Mouse (Mus musculus): ENCODE measurements around the gene Krtap12-1.
"Not testable (repeated sequence)": the region's sequence is repeated elsewhere in the genome, so short reads cannot be mapped to it uniquely, and the experiment has no call there.

The Krtap12-1 gene

DNA sequence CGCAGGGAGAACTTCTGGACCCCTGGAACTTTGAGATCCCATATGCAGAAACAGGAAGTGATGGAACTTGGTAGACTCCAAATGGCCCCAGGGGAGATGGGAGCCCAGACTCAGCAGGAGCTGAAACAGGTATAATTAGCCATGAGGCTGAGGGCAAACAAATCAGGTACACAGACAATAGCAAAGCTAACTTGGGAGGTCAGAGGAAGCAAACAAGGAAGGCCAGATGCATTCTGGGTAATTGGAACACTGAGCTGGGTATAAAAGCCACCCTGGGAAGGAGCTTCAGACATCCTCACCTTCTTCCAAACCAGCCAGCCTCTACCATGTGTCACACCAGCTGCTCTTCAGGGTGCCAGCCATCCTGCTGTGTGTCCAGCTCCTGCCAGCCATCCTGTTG lies at the start of gene Krtap12-1:
Krtap12-1 (plus strand) TSS at position 301 of the 400 bp plus-strand sequence.
- DNase-seq (ENCODE audit: low spot score in 2 of 2), result not testable (repeated sequence)

DNA sequence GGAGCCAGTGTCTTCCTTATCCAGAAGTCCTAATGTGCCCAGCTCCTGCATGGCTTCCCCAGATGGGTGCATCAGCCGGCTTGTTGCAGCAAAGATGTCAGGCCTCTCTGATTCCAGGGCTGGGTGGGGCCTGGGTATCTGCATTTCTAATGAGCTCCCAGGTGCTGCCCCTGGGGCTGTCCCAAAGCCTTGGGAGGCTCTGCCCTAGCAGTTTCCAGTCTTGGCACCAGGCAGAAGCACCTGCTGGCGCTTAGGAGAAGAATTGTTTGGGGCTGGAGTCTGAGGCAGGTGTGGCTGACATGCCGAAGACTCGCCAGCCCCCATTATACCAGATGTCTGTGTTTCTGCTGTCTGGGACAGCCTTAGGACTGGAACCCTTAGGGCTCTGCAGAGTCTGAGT lies 49.7 kb upstream of the Krtap12-1 start:
- no peak for DNase-seq (ENCODE audit: low spot score in 2 of 2)

DNA sequence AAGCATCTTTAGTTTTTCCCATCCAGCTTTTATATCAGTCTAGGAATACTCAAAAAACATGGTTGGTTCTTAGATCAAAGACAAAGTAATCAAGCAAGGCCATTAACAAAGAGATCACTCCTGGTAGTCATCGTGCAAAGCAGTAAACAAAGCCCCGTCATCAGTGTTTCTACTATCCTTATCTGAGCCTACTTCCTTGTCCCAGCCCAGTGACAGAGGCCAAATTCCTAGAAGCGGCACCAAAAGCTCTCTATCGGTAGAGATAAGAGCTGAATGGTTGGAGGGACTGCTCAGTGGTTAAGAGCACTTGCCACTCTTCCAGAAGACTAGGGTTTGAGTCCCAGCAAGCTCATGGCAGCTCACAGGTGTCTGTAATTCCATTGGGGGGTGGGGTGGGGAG lies 48.9 kb upstream of the Krtap12-1 start:
- DNase-seq (ENCODE audit: low spot score in 2 of 2), result no peak

DNA sequence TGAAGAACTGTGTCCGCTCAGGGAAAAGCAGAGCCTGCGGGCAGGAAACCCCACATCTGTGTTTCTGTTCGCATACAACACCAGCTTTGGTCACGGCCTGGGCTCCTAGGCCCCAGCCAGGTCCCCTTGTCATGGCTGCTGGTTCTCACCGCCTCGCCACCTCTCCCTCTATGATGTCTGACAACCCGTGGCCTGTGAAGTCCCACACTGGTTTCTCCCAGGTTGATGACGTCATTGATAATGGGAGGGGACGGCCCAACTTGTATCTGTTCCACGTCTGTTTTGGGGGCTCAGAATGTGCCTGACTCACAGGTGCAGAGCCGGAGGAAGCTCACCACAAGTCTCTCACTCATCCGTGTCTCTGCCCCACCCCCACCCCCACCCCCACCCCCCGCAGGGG lies 46.6 kb upstream of the Krtap12-1 start:
- peak in 1 of 2 experiments; percentile 66 for DNase-seq (ENCODE audit: low spot score in 2 of 2)

DNA sequence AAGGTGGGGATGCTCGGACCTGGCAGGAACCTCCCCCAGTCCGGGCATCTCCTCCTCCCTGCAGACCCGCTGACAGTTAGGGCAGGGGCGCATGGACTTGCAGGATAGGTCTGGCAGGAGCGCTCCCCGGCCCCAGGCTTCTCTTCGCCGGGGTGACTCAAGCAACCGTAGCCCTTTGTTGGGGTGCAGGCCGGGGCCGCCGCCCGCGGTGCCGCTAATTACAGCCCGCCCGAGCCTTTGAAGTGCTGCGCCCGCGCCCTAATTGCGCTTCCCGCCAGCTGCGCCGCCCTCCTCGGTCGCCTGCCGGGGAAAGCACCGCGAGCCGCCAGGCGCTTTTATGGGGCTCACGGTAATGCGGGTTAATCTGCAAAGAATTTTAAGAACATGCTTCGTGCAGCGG lies 42.8 kb upstream of the Krtap12-1 start:
- DNase-seq (ENCODE audit: low spot score in 2 of 2), result peak in 1 of 2 experiments; percentile 26

DNA sequence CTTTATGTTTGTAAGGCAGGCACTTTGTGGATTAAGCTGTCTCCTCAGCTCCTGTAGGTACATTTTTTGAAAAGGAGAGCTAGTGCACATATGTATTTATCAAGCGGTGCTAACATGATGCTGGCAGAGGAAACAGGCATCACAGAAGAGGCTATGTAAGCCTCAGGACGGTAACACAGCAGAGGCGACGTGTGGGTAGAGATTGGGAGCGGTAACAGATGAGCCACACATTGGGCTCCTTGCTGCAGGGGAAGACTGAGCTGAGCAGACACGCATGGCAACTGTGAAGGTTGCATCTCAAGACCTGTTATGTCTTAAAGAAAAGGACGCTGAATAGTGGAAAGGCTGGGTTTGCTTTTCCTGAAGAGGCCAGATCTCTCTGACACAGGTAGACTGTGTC lies 37.4 kb upstream of the Krtap12-1 start:
- DNase-seq (ENCODE audit: low spot score in 2 of 2), result no peak

DNA sequence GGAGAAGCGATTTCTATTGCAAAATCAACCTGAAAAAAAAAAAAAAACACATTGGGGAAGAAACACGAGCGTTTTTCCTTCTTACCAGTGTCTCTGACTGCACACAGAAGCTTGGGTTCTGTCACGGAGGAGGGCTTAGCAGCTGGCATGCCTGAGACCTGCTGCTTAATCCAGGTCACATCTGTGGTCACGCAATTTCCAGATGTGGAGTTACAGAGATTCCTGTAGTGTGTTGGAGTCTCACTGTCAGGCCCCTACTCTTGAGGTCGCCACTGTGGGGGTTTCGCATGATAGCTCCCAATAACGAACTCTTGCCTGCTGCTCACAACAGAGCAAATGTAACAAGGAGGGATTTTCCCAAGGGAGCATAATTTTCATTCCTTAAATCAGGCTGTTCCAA lies 36.2 kb upstream of the Krtap12-1 start:
- DNase-seq (ENCODE audit: low spot score in 2 of 2), result no peak

DNA sequence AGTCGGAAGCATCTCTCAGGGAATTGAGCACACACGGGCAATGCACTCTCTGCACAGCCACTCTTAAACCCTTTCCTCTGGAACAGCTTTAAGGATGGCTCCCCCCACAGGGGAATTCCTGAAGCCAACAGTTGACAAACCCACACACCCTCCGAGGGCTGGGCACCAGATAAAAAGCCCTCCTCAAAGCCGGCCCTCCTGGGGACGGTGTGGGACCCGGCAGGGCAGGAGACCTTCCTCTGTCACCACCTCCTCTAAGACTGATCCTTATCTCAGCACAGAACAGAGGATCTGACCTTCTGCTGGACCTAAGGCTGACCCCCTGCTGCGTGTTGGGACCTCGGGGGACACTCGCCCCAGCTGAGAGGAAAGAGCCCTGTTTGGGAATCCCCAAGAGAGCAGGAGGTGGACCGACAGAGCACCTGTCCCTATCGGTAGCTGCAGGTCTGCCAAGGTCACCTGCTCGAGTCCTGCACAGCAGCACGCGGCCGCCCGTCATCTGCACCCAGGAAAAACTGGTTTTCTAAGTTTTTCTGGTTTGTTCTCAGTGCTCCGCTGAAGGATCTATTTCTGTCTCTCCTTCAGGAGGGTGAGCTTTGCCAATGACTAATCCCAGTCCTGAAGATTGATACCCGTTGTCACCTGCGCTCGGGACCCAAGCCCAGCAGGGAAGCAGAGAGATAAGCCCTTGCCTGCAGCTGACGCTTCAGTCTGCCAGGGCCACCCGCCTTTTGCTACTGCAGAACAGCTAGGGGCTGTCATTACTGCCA lies 34.3 kb upstream of the Krtap12-1 start, which contains the start of gene Tspear:
Tspear (plus strand) TSS at position 675 of the 770 bp plus-strand sequence.
- DNase-seq (ENCODE audit: low spot score in 2 of 2), result no peak

DNA sequence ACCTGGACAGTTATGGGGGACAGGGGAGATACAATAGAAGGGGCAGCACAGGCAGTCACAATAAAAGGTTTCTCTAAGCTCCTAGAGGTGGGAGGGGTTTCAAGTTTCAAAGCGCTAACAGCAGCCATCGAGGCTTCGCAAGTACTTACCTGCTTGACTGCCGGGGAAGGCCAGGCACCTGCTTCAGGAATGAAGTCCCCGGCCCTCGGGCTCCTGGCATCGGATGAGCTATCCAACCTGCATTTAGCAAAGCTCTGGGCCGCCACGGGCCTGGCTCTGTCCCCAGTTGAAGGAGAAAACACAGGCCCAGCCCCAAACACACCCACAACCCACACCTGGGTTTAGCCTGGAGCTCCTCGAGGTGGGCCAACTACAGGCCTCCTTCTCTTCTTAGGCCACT lies 33.4 kb upstream of the Krtap12-1 start:
- no peak for DNase-seq (ENCODE audit: low spot score in 2 of 2)

DNA sequence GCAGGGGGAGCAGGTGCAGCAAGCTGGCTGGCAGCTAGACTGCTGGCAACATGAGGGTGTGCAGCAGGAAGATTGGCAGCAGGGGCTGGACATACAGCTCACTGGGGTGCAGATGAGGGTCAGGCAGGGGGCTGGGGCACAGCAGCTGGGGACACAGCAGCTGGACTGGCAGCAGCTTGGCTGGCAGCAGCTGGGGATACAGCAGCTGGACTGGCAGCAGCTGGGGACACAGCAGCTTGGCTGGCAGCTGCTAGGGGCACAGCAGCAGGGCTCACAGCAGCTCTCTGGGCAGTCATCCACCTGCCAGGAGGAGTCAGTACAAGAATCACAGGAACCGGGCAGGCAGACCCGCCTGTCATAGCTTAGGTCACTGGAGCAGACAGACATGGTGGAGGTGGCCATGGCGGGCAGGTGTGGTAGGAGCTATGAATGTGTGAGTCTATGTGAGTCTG lies 30.0 kb upstream of the Krtap12-1 start, which contains the start of gene Gm19402:
Gm19402 (minus strand) TSS at position 402 of the 452 bp plus-strand sequence.
- not testable (repeated sequence) for DNase-seq (ENCODE audit: low spot score in 2 of 2)

DNA sequence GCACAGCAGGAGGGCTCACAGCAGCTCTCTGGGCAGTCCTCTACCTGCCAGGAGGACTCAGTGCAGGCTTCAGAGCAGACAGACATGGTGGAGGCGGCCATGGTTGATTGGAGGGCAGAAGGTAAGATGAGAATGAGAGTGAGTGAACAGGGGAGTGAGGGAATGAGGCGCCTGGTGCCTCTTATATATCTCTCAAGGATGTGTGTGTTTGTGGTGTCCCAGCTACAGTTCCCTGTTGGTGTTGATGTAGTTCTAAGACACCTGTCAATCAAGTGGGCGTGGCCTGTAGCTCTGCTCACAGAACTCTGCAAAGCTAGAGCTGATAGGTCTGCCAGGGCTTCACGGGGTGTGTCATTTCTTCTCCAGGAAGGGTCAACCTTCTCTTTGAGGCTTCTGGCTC lies 23.3 kb upstream of the Krtap12-1 start, which contains the start of gene Gm9508:
Gm9508 (minus strand) TSS at position 101 of the 400 bp plus-strand sequence.
- no peak for DNase-seq (ENCODE audit: low spot score in 2 of 2)

DNA sequence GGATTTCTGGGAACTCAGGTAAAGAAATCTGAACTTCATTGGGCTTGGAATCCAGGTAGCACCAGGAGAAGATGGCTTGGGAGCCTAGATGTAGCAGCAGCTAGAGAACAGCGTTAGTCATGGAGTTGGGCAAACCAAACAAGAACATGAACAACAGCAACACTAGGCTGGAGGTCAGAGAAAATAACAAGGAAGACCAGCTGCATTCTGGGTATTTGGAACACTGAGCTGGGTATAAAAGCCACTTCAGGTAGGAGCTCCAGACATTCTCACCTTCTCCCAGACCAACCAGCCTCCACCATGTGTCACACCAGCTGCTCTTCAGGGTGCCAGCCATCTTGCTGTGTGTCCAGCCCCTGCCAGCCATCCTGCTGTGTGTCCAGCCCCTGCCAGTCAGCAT lies 14.1 kb upstream of the Krtap12-1 start, which contains the start of gene Gm10272:
Gm10272 (plus strand) TSS at position 301 of the 400 bp plus-strand sequence.
- no peak for DNase-seq (ENCODE audit: low spot score in 2 of 2)

DNA sequence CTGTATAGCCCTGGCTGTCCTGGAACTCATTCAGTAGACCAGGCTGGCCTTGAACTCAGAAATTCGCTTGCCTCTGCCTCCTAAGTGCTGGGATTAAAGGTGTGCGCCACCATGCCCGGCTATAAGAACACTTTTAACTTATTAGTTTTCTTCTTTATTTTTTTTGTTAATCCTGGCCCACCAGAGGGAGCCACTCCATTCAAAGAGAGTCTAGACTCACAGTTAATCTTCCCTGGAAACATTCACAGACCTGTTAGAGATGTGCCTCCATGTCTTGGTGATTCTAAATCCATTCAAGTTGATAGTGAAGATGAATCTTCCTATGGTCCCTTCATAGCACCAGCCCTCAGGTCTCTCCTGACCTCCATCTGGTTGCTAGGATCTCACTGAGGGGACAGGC lies 10.6 kb upstream of the Krtap12-1 start:
- DNase-seq (ENCODE audit: low spot score in 2 of 2), result no peak

DNA sequence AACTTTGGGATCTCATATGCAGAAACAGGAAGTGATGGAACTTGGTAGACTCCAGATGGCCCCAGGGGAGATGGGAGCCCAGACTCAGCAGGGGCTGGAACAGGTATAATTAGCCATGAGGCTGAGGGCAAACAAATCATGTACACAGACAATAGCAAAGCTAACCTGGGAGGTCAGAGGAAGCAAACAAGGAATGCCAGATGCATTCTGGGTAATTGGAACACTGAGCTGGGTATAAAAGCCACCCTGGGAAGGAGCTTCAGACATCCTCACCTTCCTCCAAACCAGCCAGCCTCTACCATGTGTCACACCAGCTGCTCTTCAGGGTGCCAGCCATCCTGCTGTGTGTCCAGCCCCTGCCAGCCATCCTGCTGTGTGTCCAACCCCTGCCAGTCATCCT lies 9.2 kb upstream of the Krtap12-1 start, which contains the start of gene Gm10024:
Gm10024 (plus strand) TSS at position 301 of the 400 bp plus-strand sequence.
- DNase-seq (ENCODE audit: low spot score in 2 of 2), result not testable (repeated sequence)

DNA sequence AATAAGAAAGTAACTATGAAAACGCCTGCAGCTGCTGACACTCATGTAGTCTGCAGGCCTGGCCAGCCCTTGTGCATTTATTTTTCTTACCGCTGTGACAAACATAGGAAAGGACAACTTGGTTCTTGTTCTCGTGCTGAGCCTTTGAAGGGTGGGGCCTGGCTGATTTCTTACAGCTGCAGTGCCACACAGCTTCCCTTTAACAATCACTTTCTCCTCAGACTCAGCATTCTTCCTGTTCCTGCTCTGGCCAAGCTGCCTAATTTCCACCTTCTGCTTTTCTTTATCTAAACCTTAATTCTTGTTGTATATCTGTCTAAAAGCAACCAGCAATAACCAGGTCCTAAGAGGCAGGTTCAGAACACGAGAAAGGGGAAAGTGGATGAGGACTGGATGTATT lies 6.7 kb upstream of the Krtap12-1 start:
- no peak for DNase-seq (ENCODE audit: low spot score in 2 of 2)

DNA sequence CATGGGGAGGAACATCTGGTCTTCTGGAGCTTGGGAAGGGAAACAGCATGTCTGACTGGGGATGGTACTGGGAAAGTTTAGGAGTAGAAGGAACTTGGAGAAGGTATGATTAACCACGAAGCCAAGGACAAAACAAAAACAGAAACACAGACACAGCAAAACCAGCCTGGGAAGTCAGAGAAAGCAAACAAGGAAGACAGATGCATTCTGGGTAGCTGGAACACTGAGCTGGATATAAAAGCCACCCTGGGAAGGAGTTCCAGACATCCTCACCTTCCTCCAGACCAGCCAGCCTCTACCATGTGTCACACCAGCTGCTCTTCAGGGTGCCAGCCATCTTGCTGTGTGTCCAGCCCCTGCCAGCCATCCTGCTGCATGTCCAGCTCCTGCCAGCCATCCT lies 4.9 kb upstream of the Krtap12-1 start, which contains the start of gene Gm10142:
Gm10142 (plus strand) TSS at position 301 of the 400 bp plus-strand sequence.
- no peak for DNase-seq (ENCODE audit: low spot score in 2 of 2)

DNA sequence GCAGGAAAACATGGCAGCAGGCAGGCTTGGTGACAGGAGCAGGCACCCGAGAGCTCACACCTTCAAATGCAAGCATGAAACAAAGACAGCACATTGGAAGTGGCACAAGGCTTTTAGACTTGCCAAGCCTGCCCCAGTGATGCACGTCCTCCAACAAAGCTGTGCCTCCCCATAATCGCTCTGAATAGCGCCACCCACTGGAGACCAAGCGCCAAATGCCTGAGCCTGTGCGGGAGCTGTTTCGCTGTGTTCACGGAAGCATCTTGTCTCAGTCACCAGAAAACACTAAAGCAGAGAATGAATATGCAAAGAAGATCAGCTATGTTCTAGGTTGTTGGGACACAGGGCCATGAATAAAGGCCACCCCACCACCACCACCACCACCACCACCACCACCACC lies 4.5 kb downstream of the Krtap12-1 start:
- DNase-seq (ENCODE audit: low spot score in 2 of 2), result no peak

DNA sequence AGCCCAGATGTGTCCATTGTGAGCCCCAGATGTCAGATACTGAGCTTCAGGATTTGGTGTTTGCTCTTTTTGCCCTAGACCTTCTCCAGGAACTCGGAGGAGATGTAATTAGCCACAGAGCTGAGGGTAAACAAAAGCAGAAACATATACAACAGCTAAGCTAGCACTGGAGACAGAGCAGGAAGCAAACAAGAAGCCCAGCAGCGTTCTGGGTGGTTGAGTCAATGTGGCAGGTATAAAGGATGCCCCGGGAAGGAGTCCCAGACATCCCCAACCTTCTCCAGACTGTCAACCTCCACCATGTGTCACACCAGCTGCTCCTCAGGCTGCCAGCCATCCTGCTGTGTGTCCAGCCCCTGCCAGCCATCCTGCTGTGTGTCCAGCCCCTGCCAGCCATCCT lies 5.8 kb downstream of the Krtap12-1 start, which contains the start of gene Gm10100:
Gm10100 (plus strand) TSS at position 301 of the 400 bp plus-strand sequence.
- no peak for DNase-seq (ENCODE audit: low spot score in 2 of 2)

DNA sequence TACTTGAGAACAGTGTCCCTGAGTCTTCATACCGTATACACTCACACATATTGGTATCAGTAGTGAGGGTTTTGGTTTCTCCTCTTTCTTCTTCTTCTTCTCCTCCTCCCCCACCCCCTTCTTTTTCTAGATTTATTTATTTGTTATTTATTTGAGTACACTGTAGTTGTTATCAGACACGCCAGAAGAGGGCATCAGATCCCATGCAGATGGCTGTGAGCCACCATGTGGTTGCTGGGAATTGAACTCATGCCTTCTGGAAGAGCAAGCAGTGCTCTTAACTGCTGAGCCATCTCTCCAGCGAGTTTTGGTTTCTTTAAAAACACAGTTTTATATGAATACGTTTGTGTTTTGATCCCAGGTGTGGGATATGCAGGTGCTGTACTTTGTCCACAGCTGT lies 7.9 kb downstream of the Krtap12-1 start:
- DNase-seq (ENCODE audit: low spot score in 2 of 2), result no peak

DNA sequence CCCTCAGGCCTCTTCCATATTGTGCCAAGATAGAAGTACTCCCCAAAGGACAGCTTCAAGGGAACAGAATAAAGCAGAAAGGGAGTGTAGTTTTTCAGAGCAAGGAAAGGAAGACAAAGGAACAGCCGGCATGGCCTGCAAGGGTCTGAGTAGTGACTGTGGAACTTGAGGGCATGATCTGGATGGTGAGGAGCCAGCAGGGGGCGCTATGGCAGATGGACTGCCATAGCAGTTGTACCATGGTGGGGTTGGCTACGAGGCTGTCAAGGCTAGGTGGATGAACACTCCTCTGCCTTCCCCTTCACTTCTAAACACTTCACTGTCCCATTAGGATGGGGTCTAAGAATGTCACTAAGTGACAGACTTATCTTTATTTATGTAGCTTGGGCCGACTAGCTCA lies 8.8 kb downstream of the Krtap12-1 start:
- peak in 1 of 2 experiments; percentile 6 for DNase-seq (ENCODE audit: low spot score in 2 of 2)

DNA sequence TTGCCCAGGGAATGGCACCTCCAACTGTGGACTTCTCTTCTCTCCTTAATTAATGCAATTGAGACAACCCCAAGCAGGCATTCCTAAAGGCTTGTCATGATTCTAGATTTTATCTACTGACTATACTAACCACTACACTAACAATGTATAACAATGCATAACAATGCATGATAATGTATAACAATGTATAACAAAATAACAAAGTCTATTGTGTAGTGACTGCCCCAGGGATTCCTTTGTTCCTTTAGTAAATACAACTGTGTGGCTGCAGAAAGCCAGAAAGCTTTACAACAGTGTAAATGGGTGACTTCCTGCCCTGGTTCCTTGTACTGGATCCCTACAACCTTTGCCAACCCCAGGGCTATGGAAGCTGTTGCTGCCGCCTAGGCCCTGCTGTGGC lies 15.5 kb downstream of the Krtap12-1 start:
- DNase-seq (ENCODE audit: low spot score in 2 of 2), result no peak

DNA sequence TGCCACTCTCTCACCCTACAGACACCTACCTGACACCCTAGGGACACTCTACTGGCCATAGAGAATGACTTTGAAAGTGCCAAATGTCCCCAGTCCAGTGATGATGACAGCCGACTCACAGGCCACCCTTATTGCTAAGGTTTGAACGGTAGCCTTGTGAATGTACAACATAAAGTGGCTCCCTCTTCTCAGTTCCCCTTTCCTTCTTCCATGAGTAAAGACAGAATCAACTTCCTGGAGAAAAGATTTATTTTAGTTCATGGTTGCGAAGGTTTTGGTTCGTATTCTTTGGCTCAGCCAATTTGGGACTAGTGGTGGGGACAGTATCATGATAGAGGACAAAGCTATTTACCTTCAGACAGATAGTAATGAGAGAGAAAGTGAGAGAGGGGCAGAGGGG lies 18.5 kb downstream of the Krtap12-1 start:
- DNase-seq (ENCODE audit: low spot score in 2 of 2), result no peak

Measured in natural killer cell, adult 2 months (primary cell).